Mouse (Mus musculus) E14TG2a.4 (cell line): ENCODE measurements around the gene Mink1.

Experiments
- CTCF ChIP-seq: conservative IDR thresholded peaks from 2 replicates; pipeline ENCODE4 v1.5.1; 2014; ENCODE audit warnings: low read length
- NANOG ChIP-seq: IDR thresholded peaks from 2 replicates; pipeline ENCODE4 v1.6.1; 2014; ENCODE audit warnings: borderline replicate concordance, low read length, mixed read lengths
- POU5F1 ChIP-seq: IDR thresholded peaks from 2 replicates; pipeline ENCODE4 v1.6.1; 2014; ENCODE audit warnings: low read length, borderline replicate concordance

DNA sequence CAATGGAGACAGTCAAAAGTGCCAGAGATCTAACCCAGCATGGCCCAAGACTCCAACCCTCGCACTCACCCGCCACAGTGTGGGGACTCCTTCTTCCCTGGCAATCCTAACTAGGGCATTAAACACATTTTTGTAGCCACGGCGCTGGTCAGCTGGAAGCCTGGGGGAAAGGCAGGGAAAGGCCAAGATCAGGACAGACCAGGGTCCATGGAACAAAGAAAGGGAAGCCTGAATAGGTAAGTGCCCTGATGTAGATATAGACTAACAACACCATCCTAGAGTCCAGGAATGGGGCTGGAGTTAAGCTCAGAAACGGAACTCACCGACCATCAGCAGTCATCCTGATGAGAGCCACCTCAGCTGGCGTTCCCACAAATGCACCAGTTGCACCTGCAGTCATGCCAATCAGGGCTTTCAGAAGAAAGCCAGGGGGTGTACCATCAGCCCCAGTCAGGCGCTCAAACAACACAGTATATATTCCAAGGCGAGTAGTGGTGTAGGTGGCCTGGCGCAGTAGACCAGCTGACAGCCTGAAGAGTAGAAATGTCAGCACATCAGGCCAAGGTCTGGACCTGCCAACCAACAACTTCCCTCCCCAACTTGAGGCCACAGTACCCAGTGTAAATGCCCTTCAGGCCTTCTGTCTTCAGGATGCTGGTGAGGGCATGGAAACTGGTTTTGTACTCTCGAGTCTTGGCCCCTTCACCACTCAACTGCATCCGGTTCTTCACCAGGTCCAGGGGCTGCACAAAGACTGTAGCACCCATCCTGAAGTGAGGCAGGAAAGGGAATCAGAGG, 83.0 kb downstream of the Mink1 start:
- no peak for TF ChIP-seq CTCF
- TF ChIP-seq NANOG = no peak
- TF ChIP-seq POU5F1 = no peak
